Mouse (Mus musculus) thymus, postnatal 4 days (tissue): ENCODE results near the gene Grin2c.

ENCODE experiments used
- DNase-seq: peaks from one replicate; pipeline ENCODE4 v3.0.0; 2021

The Grin2c gene

GRCm38 (mm10) chr11:115227640-115228039 is 39.4 kb downstream of the Grin2c start:
- peak; percentile 32 for DNase-seq

- DNase-seq = peak; percentile 60
These were observed 40.1 kb downstream of the Grin2c start for GRCm38 (mm10) chr11:115226811-115227491.

GRCm38 (mm10) chr11:115225301-115225700 is 41.7 kb downstream of the Grin2c start:
- no peak for DNase-seq

GRCm38 (mm10) chr11:115224889-115225288 is 42.2 kb downstream of the Grin2c start:
- peak; percentile 95 for DNase-seq

GRCm38 (mm10) chr11:115223877-115224276 is 43.2 kb downstream of the Grin2c start:
- no peak for DNase-seq

GRCm38 (mm10) chr11:115223451-115223850 is 43.6 kb downstream of the Grin2c start:
- DNase-seq = peak; percentile 36

- DNase-seq = no peak
These were observed 44.5 kb downstream of the Grin2c start for GRCm38 (mm10) chr11:115222570-115222969.

- no peak for DNase-seq
These were observed 45.0 kb downstream of the Grin2c start for GRCm38 (mm10) chr11:115222077-115222476.

- DNase-seq = no peak
These were observed 47.4 kb downstream of the Grin2c start for GRCm38 (mm10) chr11:115219685-115220084.

GRCm38 (mm10) chr11:115219263-115219662 is 47.8 kb downstream of the Grin2c start:
- DNase-seq = no peak

- no peak for DNase-seq
These were observed 49.3 kb downstream of the Grin2c start for GRCm38 (mm10) chr11:115217439-115218410.

- no peak for DNase-seq
These were observed 51.9 kb downstream of the Grin2c start for GRCm38 (mm10) chr11:115215123-115215522.

- no peak for DNase-seq
These were observed 54.9 kb downstream of the Grin2c start for GRCm38 (mm10) chr11:115212116-115212515.

GRCm38 (mm10) chr11:115209958-115210357 is 57.1 kb downstream of the Grin2c start:
- DNase-seq = no peak

- DNase-seq = no peak
These were observed 58.0 kb downstream of the Grin2c start for GRCm38 (mm10) chr11:115208776-115209732.

GRCm38 (mm10) chr11:115208126-115208525 is 58.9 kb downstream of the Grin2c start:
- DNase-seq = no peak

- DNase-seq = no peak
These were observed 64.3 kb downstream of the Grin2c start for GRCm38 (mm10) chr11:115202756-115203155.

GRCm38 (mm10) chr11:115202316-115202715 is 64.7 kb downstream of the Grin2c start:
- peak; percentile 91 for DNase-seq

GRCm38 (mm10) chr11:115200520-115200919 is 66.5 kb downstream of the Grin2c start:
- DNase-seq = no peak
